Mouse (Mus musculus) urinary bladder, adult 18-20 months (tissue): ENCODE measurements around the gene Gpt2.

ENCODE experiments used
- DNase-seq, 2 experiments: peaks; one replicate each; pipeline ENCODE4 v3.0.0; 2022; ENCODE audit warnings: low spot score in 2 of 2, mixed read lengths in 2 of 2

Gpt2 gene

DNA sequence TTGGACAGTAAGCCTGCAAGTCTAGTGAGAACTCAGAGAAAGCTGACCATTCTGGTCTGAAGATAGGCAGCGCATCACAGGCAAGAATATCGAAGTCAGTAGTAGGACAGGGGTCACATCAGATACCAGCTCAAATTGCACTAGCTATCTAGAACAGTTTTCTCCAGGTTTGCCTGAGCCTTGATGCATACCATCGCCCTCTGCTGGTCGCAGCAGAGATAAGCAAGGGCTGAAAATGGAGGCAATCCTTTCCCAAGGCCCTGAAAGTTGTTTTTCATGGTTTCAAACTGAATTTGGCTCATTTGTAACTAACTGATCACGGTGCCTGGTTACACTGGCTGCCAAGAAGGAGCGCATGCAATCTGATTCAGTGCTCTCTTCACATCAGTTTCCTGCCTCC lies 33.7 kb downstream of the Gpt2 start:
- DNase-seq = peak; percentile 20 to 47

DNA sequence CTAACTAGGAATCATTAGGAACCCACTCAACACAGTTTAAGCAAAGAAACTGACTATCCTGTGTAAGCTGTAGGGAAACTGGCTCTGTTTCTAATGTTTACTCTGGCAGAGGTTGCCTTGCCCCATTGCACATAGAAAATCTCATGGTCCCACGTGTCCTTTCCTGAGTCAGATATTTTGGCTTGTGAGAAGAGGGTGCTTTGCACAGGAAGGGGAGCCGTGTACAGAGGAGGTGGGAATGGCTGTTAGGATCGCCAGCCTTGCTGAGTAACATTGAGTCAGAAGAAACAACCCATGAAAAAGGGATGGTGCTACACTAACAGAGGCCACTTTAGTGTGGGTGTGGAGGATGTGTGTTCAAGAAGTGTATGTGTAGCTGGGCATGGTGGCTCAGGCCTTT lies 36.6 kb downstream of the Gpt2 start:
- DNase-seq = no peak

DNA sequence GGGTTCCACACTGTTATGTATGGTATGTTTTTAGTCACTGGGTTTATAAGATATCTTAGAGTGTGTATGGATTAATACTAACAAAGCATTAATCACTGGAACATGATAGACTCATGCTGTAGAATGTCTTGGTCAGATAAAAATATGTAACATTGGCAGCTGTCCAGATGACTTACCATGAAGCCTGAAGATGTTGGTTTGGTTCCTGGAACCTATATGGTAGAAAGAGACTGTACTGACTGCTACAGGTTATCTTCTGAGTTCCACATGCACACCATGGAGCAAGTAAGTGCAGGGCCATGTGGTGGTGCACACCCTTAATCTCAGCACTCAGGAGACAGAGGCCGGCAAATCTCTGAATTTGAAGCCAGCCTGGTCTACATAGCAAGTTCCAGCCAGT lies 38.3 kb downstream of the Gpt2 start:
- no peak for DNase-seq

DNA sequence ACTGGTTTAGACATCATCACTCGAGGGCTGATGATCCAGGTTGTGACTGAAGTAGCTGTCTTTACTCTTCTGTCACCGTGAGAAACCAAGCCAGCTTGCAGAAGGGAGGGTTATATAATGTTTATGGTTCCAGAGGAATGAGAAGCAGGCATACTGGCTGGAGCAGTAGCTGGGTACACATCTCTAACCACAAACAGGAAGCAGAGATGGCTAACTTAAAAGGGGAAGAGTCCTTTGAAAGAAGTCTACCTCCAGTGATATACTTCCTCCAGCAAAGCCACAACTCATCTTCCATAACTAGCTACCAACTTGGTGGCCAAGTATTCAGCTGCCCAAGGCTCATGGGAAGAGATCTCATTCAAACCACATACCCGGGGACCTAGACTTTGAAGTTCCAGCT lies 39.1 kb downstream of the Gpt2 start:
- DNase-seq = no peak

DNA sequence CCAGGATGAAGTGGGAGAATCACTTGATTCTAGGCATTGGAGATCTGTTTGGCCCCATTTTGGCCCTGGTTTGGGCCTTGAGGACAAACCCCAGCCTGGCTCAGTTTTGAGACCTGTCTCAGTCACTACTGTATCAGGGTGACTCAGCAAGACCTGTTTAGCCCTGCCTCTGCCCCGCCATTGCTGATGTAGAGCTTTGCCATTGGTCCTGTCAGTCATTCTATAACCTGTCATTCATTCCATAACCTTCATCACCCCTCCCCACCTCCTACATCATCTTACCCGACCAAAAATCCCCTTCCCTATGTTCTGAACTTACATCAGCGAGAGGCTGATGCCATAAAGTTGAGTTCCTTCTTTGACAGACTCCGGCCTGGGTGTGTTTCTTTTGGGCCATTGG lies 40.5 kb downstream of the Gpt2 start:
- no peak for DNase-seq

DNA sequence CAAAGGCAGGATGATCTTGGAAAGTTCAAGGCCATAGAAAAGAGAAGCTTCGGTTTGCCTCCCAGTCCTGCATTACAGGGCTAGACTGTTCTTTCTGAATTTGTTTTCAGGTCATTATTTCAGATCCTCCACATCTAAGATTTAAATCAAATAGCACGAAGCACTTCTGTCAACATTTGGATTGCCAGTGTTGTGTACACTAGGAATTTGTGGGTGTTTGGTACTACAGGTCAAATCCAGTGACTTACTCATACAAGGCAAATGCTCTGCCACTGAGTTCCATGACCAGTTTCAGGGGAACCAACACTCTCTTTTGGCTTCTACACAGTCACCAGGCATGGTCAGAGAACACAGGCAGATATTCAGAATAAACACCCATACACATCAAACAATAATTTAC lies 41.1 kb downstream of the Gpt2 start:
- DNase-seq = no peak

DNA sequence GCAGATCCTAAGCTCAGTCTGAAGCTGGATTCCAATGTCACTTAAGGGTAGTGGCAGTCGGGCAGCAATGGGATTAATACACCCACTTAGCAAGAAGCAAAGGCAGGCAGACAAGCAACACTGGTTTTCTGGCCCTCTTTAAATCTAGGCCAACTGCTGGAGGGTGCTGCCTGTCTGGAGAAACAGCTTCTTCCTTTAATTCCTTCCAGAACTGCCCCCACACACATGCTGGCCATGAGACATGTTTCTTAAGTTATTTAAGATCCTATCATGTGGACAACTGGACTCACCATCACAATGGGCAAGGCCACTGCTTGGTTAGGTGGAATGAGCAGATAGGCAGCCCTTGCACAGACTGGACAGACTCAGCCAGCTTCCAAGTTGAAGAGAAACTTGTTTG lies 41.8 kb downstream of the Gpt2 start:
- no peak for DNase-seq

DNA sequence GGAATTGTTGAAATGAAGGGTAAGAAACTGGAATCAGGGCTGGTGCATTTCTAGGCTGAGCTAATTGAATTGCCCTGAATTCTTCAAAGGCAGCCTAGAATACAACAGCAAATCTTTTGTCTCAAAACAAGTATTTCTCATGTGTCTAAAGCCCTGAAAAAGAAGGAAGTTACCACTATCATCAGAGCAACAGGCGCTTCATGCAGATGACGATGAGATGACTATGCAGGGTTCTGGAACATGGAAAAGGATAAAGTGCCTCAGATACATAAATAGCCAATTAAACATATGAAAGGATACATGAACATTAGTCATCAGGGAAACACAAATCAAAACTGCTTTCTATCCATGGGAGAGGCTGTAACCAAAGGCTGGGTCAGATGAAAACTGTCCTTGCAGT lies 44.0 kb downstream of the Gpt2 start:
- no peak for DNase-seq

DNA sequence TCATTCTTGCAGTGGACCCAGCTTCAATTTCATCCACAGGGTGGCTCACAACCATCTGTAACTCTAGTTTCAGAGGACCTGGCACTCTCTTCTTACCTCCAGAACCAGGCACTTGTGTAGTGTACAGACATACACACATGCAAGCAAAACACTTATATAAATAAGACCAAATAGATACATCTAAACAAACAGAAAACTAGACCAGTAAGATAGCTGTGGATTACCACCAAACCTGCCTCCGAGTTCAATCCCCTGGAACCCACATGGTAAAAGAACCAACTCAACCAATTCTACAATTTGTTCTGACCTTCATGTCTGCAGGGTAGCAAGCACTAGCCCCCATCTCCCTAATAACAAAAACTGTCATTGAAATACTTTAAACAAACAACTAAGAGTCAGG lies 59.6 kb downstream of the Gpt2 start:
- DNase-seq = no peak

DNA sequence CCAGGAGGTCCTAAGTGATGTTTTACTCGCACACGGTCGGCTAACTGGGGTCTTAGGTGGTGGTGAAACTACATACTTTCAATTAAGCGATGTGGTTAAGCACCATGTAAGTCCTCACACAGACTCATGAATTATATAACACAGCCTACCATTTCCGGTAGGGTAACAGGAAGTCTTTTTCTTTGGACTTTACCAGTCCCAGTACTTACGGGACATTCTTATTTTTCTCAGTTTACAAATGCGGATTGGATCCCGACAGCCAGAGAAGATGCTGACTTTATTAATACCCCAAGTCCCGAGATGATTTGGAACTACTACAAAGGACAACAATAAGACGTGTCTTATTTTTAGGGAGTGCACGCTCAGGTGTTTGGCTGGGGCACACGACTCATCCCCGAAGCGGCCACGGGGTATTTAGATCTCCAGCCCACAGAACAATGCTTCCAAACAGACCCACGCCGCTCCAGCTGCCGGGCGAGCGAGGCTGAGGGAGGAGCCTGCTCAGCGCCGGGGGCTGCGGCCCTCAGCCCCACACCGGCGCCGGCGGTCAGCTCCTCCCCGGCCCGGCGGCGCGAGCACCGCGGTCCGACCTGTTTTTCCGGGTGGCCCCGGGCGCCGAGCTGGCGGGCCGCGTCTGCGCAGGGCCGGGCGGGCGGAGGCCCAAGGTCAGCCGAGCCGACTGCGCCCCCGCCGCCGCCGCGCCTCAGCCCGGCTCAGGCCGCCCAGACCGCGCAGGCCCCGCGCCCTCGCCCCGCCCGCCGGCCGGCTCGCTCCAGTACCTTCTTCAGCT lies 62.2 kb downstream of the Gpt2 start:
- peak in 1 of 2 experiments; percentile 67 for DNase-seq

DNA sequence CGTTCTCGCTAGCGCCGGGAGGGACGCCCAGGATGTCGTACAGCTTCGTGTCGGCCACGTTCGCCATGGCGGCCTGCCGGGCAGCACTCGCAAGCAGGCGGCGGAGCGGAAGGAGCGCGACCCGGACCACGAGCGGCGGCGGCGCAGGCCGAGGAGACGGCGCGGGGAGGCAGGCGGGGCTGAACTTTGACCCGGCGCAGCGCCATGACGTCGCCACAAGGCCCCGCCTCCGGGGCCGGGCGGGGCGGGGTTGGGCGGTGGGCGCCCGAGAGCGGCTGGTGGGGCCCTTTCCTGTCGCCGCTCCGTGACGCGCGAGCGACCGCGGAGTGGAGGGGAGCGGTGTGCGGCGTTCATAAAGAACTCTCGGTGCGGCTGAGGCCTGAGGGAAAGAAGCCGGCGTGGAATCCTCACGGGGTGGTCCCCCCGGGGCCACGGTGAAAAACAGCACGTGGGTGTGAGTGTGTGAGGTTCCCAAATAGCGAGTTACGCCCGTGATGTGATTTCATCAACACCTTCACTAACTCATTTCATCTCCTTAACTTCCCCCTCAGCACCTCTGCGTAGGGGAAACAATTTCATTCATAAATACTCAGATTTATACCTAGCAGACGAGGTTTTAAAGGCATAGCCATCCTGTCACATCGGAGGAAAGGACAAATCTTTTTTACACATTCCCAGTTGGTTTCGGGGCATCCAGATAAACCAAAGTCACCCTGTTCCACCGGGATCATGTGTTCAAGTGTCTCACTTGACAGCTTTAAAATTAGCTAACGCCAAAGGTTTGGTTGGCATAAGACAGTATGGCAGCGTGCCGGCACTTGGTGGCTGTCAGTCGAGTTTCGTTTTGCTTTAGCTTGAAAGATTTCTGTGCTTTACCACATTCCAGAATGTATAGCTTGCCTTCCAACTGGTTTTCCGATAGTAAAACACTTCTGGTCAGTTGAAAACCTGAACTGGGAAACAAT lies 63.1 kb downstream of the Gpt2 start, which contains the start of gene Dnaja2:
Gene Dnaja2, minus strand, starts transcription at position 164 of the 965 bp plus-strand sequence.
- peak; percentile 75 to 88 for DNase-seq

DNA sequence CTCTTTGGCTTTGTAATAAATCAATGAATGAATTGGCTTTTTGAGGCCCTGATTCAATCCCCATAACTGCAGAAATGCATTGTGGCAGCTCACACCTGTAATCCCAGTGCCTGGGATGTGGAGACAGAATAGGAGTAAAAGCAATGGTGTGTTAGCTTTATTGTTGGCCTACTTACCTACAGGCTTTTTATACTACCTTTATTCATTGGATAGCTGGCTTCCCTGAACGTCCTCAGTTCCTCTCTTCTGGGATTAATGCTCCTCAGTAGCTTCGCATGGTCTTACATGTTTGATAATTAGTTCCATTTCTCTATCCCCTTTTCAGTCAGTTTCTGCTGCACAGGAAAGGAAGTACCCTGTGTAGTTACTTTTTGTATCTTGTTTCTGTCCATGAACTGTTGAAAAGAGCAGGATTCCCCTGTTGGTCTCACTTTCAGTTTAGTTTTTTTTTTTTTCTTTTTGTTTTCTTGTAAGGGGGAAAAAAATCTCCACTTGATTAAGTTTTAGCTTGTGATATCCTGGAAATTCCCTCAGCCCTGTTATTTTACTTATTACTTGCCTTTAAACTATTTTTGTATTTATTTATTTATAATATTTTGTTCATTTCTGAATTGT lies 64.7 kb downstream of the Gpt2 start:
- no peak for DNase-seq

DNA sequence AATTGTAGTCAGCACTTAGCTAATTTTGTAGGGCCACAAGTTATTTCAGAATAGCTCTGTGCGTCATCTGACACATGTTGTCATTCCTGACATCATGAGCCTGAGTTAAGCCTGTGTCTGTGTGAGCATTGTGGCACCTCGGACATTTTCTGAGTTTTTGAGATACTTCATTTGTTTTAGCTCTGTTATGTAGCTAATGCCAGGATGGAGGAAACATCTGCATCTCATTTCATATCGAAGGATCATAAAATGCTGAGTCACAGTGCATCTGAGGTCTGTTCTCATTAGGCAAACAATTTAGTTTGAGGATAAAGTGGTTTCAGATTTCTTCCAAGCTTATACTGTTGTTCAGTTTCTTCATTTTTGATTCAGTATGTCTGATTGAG lies 65.2 kb downstream of the Gpt2 start:
- DNase-seq = no peak

DNA sequence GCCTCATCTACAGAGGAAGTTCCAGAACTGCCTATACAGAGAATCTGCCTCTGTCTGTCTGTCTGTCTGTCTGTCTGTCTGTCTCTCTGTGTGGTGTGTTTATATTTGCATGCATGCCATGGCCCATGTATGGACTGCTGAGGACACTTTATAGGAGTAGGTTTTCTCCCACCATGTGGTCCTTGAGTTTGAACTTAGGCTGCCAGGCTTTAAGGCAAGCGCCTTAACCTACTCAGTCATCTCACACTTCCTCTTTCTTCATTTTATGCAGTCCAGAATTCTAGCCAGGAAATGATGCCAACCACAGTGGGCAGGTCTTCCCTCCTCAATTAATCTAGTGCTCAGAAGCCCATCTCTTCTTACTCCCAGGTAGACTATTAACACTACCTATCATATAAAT lies 66.8 kb downstream of the Gpt2 start:
- no peak for DNase-seq

DNA sequence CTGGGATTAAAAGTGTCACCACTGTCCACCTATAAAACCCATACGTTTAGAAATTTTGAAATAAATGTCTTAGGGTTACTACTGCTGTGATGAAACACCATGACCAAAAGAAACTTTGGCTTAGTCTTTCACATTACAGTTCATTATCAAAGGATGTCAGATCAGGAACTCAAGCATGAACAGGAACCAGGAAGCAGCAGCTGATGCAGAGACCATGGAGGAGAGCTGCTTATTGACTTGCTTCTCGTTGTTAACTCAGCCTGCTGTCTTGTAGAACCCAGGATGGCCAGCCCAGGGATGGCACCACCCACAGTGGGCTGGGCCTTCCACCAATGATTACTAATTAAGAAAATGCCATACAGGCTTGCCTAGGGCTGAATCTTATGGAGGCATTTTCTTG lies 67.6 kb downstream of the Gpt2 start:
- no peak for DNase-seq

DNA sequence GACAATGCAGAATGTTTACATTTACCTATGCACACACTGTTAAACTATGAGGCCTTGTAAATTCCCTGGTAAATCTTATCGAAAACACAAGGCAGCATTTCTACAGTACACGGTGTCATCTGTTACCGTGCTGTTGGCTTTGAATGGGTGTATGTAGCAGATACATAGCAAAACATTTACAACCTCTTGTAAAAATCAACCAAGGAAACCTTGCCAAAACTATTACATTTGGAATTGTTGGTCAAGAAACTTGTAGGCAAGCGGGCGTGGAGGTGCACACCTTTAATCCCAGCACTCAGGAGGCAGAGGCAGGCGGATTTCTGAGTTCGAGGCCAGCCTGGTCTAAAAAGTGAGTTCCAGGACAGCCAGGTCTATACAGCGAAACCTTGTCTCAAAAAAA lies 71.0 kb downstream of the Gpt2 start:
- DNase-seq = no peak

DNA sequence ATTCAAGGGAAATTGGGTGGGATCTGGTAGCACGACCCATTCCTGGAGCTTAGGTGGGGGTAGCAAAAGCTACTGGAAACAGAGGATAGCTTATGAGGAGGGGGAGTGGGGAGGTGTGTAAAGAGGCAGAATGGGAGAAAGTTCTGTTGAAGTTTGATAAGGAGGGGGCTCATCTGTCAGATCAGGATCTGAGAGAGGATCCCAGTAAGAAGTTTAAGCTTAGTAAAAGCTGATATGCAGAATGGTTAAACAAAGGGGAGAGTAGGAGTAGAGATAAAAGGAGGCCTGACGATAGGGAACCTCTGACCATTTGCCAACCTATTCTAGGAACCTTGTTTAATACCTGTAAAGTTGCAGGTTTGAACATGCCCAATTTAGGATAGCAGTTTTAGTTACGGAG lies 72.8 kb downstream of the Gpt2 start:
- DNase-seq = no peak

DNA sequence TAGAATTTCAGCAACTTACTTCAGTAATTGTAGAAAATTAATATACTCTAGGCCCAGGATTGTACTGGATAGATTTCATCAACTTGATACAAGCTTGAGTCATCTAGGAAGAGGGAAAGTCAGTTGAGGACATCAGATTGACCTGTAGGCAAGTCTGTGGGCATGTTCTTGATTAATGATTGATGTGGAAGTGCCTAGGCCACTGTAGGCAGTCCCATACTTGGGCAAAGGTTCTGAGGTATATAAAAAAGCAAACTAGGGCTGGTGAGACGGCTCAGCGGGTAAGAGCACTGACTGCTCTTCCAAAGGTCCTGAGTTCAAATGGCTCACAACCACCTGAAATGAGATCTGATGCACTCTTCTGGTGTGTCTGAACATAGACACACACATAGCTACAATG lies 75.4 kb downstream of the Gpt2 start:
- no peak for DNase-seq

DNA sequence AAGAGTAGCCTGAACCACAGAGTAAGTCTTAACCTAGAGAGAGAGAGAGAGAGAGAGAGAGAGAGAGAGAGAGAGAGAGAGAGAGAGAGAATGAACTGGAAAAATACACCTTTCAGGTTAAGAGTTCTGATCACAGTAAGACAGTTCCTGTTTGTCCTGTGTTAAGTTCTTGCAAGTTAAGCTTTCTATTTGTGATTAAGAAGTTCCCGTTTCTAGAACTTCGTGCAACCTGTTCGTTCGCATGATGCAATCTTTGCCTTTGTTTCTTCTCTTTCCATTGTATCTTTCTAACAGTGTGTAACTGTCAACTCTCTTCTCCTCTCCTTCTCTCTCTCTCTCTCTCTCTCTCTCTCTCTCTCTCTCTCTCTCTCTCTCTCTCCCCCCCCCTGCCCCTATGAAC lies 78.1 kb downstream of the Gpt2 start:
- DNase-seq = no peak

DNA sequence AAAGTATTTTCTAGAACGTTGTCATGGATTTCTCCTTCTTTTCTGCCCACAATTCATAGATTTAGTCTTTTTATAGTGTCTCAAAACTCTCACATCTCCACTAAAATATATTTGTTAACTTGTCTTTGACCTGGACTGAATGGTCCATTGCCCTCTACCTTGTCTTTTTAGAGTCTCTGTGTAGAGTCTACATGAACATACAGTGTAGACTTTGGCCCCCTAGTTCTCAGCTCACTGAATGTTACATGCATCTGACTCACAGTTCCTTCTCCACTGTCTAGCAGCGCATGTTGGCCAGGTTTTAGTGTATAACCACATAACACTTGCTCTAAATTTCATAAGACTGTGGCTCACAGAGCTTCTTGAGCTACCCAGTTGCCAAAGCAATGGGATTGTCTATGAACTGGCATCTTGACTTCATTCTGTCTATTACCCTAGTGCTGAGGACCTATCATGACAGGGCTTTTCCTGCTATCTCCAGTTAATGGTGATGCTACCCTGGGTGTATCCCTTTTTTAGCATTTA lies 81.7 kb downstream of the Gpt2 start:
- no peak for DNase-seq
